Mouse (Mus musculus): ENCODE data around the gene Hsd17b12. TPM values are rescaled to one million over a fixed set of nuclear protein-coding genes. Genes with fewer than 3 reads are reported as not detected.

Hsd17b12 gene
- total RNA-seq (2023): 10 to 100 TPM; 34.3 to 36.0 TPM

DNA sequence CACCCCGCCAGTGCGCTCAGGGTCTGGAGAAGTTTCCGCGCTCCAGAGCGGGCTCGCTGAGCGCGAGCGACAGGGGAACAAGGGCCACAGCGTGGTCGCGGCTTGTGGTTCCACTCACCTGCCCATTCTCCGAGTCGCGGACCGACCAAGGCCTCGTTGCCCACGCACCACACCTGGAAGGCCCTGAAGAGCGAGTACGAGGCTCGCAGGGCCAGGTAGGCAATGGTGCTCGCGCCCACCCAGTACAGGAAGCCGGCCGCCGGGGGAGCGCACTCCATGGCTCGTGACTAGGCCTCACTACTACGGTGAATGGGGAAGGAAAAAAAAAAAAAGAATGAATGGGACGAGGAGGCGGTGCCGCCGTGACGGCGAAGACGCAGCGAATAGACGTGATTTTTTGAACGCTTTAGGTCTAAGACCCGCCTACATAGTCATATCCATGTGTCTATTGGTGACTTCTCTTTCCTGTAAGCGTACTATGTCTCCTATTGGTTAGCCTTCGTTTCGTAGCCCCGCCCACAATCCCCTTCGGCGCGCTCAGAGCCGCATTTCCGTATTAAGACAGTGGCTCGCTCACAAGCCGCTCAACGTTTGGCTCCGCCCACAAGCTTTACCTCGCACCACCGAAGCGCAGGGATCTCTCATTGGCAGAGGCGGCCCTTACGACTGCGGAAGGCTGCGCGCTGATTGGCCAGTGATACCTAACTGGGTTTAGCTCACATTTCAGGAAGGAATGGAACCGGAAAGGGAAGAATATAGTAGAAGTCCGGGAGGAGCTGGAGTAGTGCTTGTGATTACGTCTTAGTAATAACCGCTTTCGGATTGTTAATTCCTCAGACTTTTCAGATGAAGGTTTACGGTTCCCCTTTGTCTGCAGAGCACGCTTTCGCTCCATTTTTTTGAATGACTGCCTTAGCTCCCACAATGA is at the start of gene Hsd17b12:
TSS of gene Hsd17b12 (minus strand) at position 373 of the 928 bp plus-strand sequence.

DNA sequence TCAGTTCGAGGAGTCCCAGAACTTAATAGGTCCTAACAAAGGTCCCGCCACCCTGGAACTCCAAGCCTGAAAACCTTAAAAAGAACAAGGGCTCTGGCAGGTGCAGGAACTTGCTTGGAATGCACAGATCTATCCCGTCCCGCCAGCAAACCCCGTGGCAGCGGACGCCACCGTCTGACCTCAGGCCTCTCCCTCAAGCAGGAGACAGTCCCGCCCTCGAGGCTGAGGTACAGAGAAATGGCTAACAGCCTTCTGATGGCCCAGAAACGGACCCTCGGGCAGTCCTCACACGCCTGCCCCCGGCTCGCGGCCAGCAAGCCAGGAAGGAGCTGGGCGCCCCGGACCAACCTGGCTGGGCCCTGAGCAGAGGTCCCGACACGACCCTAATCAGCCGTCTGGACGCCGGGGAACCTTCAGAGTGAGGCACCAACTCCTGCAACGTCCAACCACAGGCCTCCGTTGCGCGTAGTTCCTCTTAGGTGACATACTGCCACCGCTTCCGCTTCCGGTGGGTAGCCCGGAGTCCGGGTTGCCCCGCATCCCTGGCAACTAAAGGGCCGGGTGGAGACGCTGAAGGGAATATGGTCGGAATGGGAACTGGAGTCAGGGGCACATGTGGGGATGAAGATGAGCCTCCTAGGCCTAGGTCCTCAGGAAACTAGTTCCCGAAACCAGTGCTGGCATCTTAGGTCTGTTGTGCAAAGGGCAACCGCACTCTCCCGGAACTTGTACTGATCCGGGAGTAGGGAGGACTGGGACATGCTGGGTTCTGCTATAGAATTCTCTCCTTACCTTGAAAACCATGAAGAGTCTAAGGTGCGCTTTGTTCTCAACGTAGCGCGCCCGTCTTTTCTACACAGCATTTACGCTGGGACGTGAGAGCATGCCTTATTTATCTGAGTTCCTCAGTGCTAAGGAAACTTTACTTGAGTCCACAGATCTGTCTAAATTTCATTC is 147.2 kb downstream of the Hsd17b12 start, which contains the start of gene Alkbh3:
TSS of gene Alkbh3 (minus strand) at position 473 of the 957 bp plus-strand sequence.

DNA sequence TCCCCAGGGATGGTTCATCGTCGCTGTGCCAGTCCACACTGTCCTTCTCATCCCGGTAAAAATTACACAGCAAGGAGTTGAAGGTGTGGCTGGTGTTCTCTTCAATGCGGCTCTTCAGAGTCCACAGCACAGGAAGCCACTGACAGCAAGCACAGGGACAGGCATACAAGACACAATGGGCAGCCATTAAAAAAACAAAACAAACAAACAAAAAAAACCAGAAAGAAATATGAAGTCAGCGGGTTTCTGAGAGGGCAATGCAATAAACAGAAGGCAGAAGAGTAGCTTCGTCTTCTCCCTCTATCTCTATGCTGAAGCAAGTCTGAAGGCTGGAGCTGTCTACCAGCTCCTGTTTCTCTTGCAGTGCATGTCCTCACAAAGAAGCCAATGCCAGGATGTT is 161.5 kb downstream of the Hsd17b12 start, which contains the start of gene Gm27027:
TSS of gene Gm27027 (minus strand) at position 101 of the 400 bp plus-strand sequence.

Other genes starting within 250 kb of the Hsd17b12 start
- not detected for gene Gm13889, start 200.8 kb downstream of the Hsd17b12 start, total RNA-seq (2023)
- not detected for gene Gm27027, start 161.6 kb downstream of the Hsd17b12 start, total RNA-seq (2023)
- 10 to 100 TPM; 50.7 to 58.8 TPM for gene Alkbh3, start 147.2 kb downstream of the Hsd17b12 start, total RNA-seq (2023)
- gene Ttc17, start 248.7 kb upstream of the Hsd17b12 start, total RNA-seq (2023): 10 to 100 TPM; 50.2 to 51.4 TPM

Data from T-cell, adult 66 days (primary cell).